Mouse (Mus musculus) intestine, embryonic 15.5 days (tissue): ENCODE results near the gene Galntl6. TPM values are rescaled to one million over a fixed set of nuclear protein-coding genes. Genes with fewer than 3 reads are reported as not detected.
"Not testable (repeated sequence)": the region's sequence is repeated elsewhere in the genome, so short reads cannot be mapped to it uniquely, and the experiment has no call there.

ENCODE experiments used
- ATAC-seq: fragments of 200-750 bp; cut with Nextera tagmentation; 2 replicates; pipeline ENCODE4 v1.8.0; 2017; ENCODE audit warnings: moderate TSS enrichment, moderate library complexity
- H3K27ac ChIP-seq: fragments of 300-500 bp; sonication (generic); 2 replicates; pipeline ENCODE4 v1.5.1; 2015; ENCODE audit warnings: mild to moderate bottlenecking, inconsistent platforms
- H3K27me3 ChIP-seq: fragments of 300-500 bp; sonication (generic); replicated peaks from 2 replicates; pipeline ENCODE4 v1.6.1; 2015; ENCODE audit warnings: inconsistent platforms
- H3K36me3 ChIP-seq: fragments of 300-500 bp; sonication (generic); 2 replicates; pipeline ENCODE4 v1.6.1; 2015; ENCODE audit warnings: inconsistent platforms
- H3K4me1 ChIP-seq: fragments of 300-500 bp; sonication (generic); replicated peaks from 2 replicates; pipeline ENCODE4 v1.6.1; 2015; ENCODE audit warnings: inconsistent platforms
- H3K4me2 ChIP-seq: fragments of 300-500 bp; sonication (generic); replicated peaks from 2 replicates; pipeline ENCODE4 v1.6.1; 2015; ENCODE audit warnings: mild to moderate bottlenecking, inconsistent platforms
- H3K4me3 ChIP-seq: fragments of 300-500 bp; sonication (generic); replicated peaks from 2 replicates; pipeline ENCODE4 v1.5.1; 2015; ENCODE audit warnings: inconsistent platforms
- H3K9ac ChIP-seq: fragments of 300-500 bp; sonication (generic); 2 replicates; pipeline ENCODE4 v1.6.1; 2015; ENCODE audit warnings: inconsistent platforms
- H3K9me3 ChIP-seq: fragments of 300-500 bp; sonication (generic); 2 replicates; pipeline ENCODE4 v1.6.1; 2016; ENCODE audit warnings: inconsistent platforms
- WGBS: fragments of 180-500 bp; shearing (Covaris S2); methylation state at CpG from one replicate; pipeline ENCODE4 v1.1.7; 2015; 5-methylcytosine and 5-hydroxymethylcytosine counted together
- polyA plus RNA-seq: library from polyadenylated mRNA; unstranded; fragments of >200 nt; fragmentation: Nextera tagmentation; extraction: Ambion mirVana; gene quantifications from 2 replicates; pipeline ENCODE4 v1.2.1, GENCODE M21; 2015

Galntl6 gene
- polyA plus RNA-seq, 1 experiment from 2014 or later: 0.65 TPM

DNA sequence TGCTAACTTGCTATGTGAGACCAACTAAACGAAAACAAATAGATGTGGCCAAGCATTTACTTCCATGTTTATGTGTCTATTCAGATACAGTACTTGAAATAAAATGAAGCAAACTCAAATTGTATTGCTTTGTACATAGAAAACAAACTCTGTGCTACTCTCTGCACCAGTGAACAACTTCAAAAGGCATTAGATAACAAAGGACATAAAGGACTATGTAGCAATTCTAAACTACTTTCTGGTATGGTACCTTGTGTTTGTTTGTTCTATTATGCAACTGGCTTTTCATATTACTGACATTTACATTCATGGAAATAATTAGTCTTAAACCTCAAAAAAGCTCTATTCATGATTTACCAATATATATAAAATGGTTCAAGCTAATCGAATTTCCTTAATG, 344.4 kb downstream of the Galntl6 start:
- no peaks in the 10 kb centered on the region for H3K9me3 ChIP-seq
- no peak overlapping the region for H3K4me3 ChIP-seq
- H3K9ac ChIP-seq: no peak overlapping the region
- no peaks in the 10 kb centered on the region for H3K27me3 ChIP-seq
- no peaks in the 10 kb centered on the region for H3K4me1 ChIP-seq
- no peaks in the 10 kb centered on the region for H3K36me3 ChIP-seq
- no peak for ATAC-seq
- H3K4me2 ChIP-seq: no peak overlapping the region
- WGBS: 69% methylated on average over 2 of the region's 2 CpGs
- no peak overlapping the region for H3K27ac ChIP-seq

DNA sequence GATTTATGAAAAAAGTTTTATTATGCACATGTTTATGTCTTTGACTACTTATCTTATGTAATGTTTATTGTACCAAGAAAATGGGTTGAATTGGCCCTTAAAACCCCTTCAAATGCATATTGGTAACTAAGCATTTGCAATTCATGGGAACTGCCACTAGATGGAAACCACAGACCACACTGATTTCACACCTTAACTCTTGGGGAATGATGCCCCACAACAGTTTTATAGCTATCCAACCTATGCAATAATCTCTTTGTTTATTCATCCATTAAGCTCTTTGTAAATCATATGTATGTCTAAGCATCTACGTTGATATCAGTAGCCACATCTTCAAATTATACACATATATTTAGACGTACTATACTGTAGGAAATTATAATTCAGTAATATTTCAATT, 346.3 kb downstream of the Galntl6 start:
- Histone ChIP-seq H3K9ac (no peak overlapping the region), H3K27me3 (no peaks in the 10 kb centered on the region), H3K9me3 (no peaks in the 10 kb centered on the region), H3K4me2 (no peak overlapping the region), H3K4me3 (no peak overlapping the region), H3K27ac (no peak overlapping the region), H3K36me3 (no peaks in the 10 kb centered on the region), H3K4me1 (no peaks in the 10 kb centered on the region)
- 42% methylated on average over 2 of the region's 2 CpGs for WGBS
- no peak for ATAC-seq

DNA sequence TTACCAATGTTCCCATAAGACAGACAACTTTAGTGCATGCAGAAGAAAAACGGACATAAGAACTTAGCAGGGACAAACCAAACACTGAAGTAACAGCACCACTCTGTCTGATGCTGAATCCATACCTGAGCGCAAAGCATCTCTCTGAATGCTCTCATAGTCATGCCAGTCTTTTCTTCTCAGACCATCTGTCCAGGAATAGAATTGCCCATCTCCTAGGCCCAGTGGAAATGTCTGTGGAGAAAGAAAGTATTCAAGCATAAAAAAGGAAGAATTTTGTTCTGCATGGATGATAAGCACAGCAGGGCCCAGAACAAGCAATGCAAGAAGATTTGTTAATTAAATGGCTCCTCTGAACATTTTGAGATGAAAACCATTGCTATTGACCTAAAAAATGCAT, 376.7 kb downstream of the Galntl6 start:
- Histone ChIP-seq H3K27ac (no peak overlapping the region), H3K4me1 (no peaks in the 10 kb centered on the region), H3K36me3 (no peaks in the 10 kb centered on the region), H3K9ac (no peak overlapping the region), H3K27me3 (no peaks in the 10 kb centered on the region), H3K9me3 (no peaks in the 10 kb centered on the region), H3K4me3 (no peak overlapping the region), H3K4me2 (no peak overlapping the region)
- WGBS: 80% methylated on average over 2 of the region's 2 CpGs
- no peak for ATAC-seq

DNA sequence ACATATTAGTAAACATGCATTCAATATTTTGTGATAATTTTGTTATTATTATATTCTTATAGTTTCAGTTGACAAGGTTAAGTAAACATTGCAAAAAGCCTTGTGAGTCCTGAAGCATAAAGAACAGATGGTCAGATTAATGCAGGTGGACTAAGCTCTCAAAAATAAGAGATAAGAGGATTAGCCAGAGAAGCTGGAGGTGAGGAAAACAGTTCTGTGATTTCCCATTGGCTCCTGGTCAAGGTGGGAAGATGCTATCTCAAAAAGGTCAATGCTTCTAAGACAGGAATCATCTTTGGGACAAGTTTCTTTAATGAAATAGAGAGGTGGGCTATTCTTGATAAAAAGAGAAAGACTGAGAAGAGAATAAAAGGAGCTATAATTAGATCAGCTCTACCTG, 377.8 kb downstream of the Galntl6 start:
- Histone ChIP-seq H3K36me3 (no peaks in the 10 kb centered on the region), H3K4me1 (no peaks in the 10 kb centered on the region), H3K27ac (no peak overlapping the region), H3K4me2 (no peak overlapping the region), H3K9me3 (no peaks in the 10 kb centered on the region), H3K4me3 (no peak overlapping the region), H3K27me3 (no peaks in the 10 kb centered on the region), H3K9ac (no peak overlapping the region)
- no peak for ATAC-seq

DNA sequence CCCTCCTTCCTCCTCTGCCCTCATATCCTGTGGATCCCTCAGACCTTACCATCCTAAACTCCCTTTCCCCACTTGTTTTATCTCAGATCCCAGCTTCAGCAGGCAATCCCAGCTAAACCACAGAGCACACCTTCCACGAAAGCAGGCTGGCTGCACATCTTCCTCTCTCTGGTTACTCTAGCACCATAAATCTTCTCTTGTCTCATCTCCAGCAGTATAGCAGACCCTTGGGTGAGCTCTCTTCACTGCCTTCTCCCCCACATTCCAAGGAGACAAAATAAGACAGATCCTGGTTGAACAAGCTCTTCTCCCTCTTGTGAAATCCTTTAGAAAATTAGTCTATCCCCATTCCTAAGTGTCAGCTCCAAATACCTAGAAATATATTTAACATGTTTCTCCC, 389.0 kb downstream of the Galntl6 start:
- peak; percentile 49; the same call in 1 of the 2 replicates for ATAC-seq
- no peaks in the 10 kb centered on the region for H3K9me3 ChIP-seq
- H3K27me3 ChIP-seq: no peaks in the 10 kb centered on the region
- no peaks in the 10 kb centered on the region for H3K36me3 ChIP-seq
- H3K4me1 ChIP-seq: no peaks in the 10 kb centered on the region
- H3K9ac ChIP-seq: no peak overlapping the region
- no peak overlapping the region for H3K4me3 ChIP-seq
- no peak overlapping the region for H3K4me2 ChIP-seq
- no peak overlapping the region for H3K27ac ChIP-seq
- WGBS: 18% methylated on average over 1 of the region's 1 CpGs

DNA sequence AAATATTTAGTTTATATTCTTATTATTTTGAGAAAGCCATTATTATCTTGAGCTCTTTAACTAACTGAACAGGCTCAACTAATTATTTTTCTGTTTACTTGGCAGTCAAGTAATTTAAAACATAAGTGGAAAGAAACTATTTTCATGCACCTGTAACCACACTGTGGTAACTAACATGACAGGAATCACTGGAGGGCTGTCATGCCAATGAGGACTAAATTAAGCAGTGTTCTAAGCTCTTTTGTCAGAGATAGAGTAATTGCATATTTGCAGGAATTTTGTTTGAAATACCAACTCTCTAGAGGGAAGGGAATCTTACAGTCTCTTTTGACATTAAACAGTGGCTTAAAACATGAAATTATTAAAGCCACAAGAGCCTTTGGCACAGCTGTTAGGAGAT, 390.5 kb downstream of the Galntl6 start:
- H3K27ac ChIP-seq: no peak overlapping the region
- ATAC-seq: no peak
- no peaks in the 10 kb centered on the region for H3K9me3 ChIP-seq
- H3K4me3 ChIP-seq: no peak overlapping the region
- no peaks in the 10 kb centered on the region for H3K27me3 ChIP-seq
- H3K4me2 ChIP-seq: no peak overlapping the region
- no peaks in the 10 kb centered on the region for H3K4me1 ChIP-seq
- no peak overlapping the region for H3K9ac ChIP-seq
- no peaks in the 10 kb centered on the region for H3K36me3 ChIP-seq

DNA sequence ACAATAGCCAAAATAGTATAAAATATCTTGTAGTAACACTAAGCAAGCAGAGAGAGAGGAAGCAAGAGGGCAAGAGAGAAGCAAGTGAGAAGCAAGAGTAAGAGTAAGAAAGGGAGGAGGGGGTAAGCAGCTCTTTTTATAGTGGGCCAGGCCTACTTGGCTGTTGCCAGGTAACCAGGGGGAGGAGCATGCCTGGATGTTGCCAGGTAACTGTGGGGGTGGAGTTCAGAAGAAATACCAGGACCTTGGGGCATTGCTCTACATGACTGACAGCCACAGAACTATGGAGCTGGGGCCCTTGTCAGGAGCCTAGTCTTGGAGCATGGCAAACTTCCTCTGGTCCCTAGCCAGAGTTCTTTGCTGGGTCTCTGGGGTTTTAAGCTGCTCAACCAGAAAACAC, 401.9 kb downstream of the Galntl6 start:
- no peaks in the 10 kb centered on the region for H3K27me3 ChIP-seq
- H3K36me3 ChIP-seq: no peaks in the 10 kb centered on the region
- no peak overlapping the region for H3K4me3 ChIP-seq
- no peak overlapping the region for H3K4me2 ChIP-seq
- no peaks in the 10 kb centered on the region for H3K9me3 ChIP-seq
- H3K4me1 ChIP-seq: no peaks in the 10 kb centered on the region
- H3K9ac ChIP-seq: no peak overlapping the region
- ATAC-seq: no peak
- H3K27ac ChIP-seq: no peak overlapping the region

DNA sequence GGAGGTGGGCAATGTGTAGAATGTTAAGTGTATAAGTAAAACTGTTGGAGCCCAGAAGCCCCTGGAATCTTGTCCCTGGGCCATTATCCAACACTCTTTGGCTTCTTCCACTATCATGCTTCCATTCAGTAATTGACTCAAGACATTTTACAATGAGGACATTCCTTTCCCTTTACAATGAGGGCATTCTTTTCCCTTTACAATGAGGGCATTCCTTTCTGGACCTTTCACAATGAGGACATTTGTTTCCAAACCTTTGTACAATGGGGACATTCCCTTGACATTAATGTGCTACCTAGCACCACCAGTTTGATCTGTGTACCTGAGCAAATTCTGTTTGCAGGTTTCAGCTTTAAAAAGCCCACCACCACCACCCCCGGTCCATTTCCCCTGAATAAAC, 403.4 kb downstream of the Galntl6 start:
- Histone ChIP-seq H3K27ac (no peak overlapping the region), H3K9ac (no peak overlapping the region), H3K9me3 (no peaks in the 10 kb centered on the region), H3K4me2 (no peak overlapping the region), H3K27me3 (no peaks in the 10 kb centered on the region), H3K4me3 (no peak overlapping the region), H3K36me3 (no peaks in the 10 kb centered on the region), H3K4me1 (no peaks in the 10 kb centered on the region)
- no peak for ATAC-seq
- 79% methylated on average over 1 of the region's 1 CpGs for WGBS

DNA sequence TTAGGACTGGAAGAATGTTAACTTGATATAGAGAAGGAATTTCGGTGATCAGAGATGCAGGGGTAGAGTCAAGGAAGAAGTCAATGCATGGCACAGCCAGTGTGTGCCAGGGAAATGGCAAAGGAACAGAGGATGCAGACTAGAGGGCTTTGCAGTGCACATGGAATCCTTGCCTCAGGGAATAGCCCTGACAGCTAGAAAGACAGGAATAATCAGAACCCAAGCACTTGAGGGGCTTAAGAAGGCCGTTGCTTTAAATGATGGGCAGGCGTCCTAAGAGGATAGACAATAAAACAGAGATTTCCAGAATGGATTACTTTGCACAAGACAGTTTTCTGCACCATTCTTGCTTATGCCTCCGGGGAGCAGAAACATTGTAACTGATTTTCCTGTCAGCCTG, 425.3 kb downstream of the Galntl6 start:
- WGBS: 69% methylated on average over 4 of the region's 4 CpGs
- Histone ChIP-seq H3K9ac (no peak overlapping the region), H3K4me1 (no peaks in the 10 kb centered on the region), H3K36me3 (no peaks in the 10 kb centered on the region), H3K4me3 (no peak overlapping the region), H3K4me2 (no peak overlapping the region), H3K9me3 (no peaks in the 10 kb centered on the region), H3K27me3 (no peaks in the 10 kb centered on the region), H3K27ac (no peak overlapping the region)
- no peak for ATAC-seq

DNA sequence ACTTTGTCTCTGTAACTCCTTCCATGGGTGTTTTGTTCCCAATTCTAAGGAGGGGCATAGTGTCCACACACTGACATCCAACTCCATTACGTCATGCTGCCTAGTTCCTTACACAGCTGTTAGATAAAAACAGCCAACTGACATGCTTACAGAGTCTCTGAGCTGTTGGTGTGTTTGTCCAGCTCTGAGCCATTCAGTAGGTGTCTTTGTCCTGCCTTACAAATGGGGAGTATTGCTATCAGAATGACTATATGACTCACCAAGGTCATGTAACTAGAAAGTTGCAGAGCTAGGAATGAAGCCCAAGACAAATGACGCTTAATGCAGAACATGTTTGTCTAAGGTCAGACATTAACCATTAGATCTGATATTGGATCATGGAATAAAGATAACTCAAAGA, 449.1 kb downstream of the Galntl6 start:
- not testable (repeated sequence) for H3K4me1 ChIP-seq, H3K9ac ChIP-seq, H3K4me2 ChIP-seq, H3K27ac ChIP-seq, H3K4me3 ChIP-seq, H3K36me3 ChIP-seq, H3K27me3 ChIP-seq, H3K9me3 ChIP-seq
- peak; percentile 17; the same call in 1 of the 2 replicates for ATAC-seq
- 66% methylated on average over 2 of the region's 2 CpGs for WGBS

DNA sequence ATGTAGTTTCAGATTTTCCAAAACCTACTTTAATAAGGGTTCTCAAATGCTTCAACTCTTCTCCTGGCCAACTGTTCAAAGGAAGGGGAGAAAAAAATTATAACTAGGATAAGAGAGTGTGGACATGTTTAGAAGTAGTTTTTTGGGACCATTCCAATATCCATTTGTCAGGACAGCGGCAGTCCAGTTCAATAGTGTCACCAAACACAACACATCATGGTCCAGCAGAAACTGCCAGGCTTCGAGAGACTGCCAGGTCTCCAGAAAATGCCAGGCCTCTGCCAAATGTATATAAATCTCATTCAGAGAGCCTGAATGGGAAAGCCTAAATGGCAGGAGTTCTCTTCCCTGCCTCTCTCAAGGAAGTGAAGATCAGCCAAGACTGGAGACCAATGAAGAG, 469.7 kb downstream of the Galntl6 start:
- no peak for ATAC-seq
- 58% methylated on average over 2 of the region's 2 CpGs for WGBS
- no peaks in the 10 kb centered on the region for H3K4me1 ChIP-seq

DNA sequence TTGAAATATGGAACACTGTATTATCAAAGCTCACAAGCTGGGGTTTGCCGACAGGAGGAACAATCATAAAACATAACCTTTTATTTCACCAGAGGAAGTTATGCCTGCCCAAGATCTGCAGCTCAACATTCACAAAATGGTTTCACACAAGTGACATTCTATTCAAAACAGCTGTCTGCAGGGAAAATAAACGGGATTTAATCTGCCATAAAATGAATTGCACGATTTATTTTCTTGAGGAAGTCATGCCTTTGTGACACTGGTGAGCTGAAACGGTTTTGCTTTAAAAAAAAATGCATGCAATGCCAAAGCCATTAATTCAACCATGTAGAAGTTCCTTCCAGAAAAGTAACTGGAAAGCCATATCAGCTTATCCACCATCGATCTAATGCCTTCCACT, 494.0 kb downstream of the Galntl6 start:
- H3K36me3 ChIP-seq: no peaks in the 10 kb centered on the region
- WGBS: 61% methylated on average over 5 of the region's 5 CpGs
- no peak overlapping the region for H3K4me2 ChIP-seq
- H3K27me3 ChIP-seq: no peaks in the 10 kb centered on the region
- no peaks in the 10 kb centered on the region for H3K9me3 ChIP-seq
- H3K9ac ChIP-seq: no peak overlapping the region
- H3K27ac ChIP-seq: no peak overlapping the region
- no peaks in the 10 kb centered on the region for H3K4me1 ChIP-seq
- no peak for ATAC-seq
- H3K4me3 ChIP-seq: no peak overlapping the region

More for the DNA sequence above, 469.7 kb downstream of the Galntl6 start:
- no peak overlapping the region for H3K4me3 ChIP-seq
- H3K4me2 ChIP-seq: no peak overlapping the region
- no peaks in the 10 kb centered on the region for H3K36me3 ChIP-seq
- no peak overlapping the region for H3K9ac ChIP-seq
- no peaks in the 10 kb centered on the region for H3K9me3 ChIP-seq
- no peaks in the 10 kb centered on the region for H3K27me3 ChIP-seq
- no peak overlapping the region for H3K27ac ChIP-seq

DNA sequence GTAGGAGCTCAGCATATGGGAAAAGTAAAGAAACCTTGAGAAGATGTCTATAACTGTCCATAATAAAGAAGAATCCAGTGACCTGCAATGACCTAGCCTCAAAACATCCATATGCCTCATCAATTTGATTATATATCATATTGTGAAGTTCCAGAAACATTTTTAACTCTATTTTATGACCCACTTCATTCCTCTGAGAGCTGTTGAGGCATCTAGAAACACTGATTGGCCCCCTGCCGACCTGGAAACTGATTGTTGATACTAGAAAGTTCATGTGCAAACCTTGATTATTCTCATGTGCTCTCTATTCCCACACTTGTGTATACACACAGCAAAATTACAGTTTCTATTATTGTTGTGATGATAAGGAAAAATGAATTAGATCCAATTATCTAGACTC, 494.9 kb downstream of the Galntl6 start:
- no peak for ATAC-seq
- no peak overlapping the region for H3K4me3 ChIP-seq
- H3K27me3 ChIP-seq: no peaks in the 10 kb centered on the region
- WGBS: 63% methylated on average over 1 of the region's 1 CpGs
- no peak overlapping the region for H3K27ac ChIP-seq
- no peaks in the 10 kb centered on the region for H3K4me1 ChIP-seq
- no peaks in the 10 kb centered on the region for H3K9me3 ChIP-seq
- no peak overlapping the region for H3K9ac ChIP-seq
- no peaks in the 10 kb centered on the region for H3K36me3 ChIP-seq
- no peak overlapping the region for H3K4me2 ChIP-seq

DNA sequence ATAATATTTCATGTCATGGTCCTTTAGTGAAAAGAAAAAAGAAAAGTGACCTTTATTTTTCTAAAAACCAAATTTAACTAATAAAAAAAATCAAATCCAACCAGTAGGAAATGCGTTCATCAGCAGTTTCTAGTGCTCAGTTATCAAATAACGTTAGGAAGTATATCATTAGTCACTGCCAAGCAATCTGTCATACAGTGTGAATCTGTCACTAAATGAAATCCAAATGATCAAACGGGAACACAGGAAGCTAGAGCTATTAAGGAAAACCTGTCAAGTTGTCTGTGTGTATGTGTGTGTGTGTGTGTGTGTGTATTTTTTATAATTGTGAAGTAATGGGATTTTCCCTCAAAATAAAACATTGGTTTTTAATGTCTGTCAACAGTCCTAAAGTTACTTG, 515.9 kb downstream of the Galntl6 start:
- no peak overlapping the region for H3K9ac ChIP-seq
- no peaks in the 10 kb centered on the region for H3K4me1 ChIP-seq
- no peaks in the 10 kb centered on the region for H3K36me3 ChIP-seq
- H3K4me2 ChIP-seq: no peak overlapping the region
- H3K4me3 ChIP-seq: no peak overlapping the region
- WGBS: 66% methylated on average over 3 of the region's 3 CpGs
- H3K27me3 ChIP-seq: no peaks in the 10 kb centered on the region
- H3K27ac ChIP-seq: no peak overlapping the region
- H3K9me3 ChIP-seq: no peaks in the 10 kb centered on the region
- ATAC-seq: no peak
